Mouse (Mus musculus) lung, adult 2 months (tissue): Measurements from ENCODE around the gene Hs6st2.

Experiments
- CTCF ChIP-seq: fragments of 200-500 bp; IDR thresholded peaks from 2 replicates; pipeline ENCODE4 v1.5.1; 2011; ENCODE audit warnings: mild to moderate bottlenecking, low read length, control low read depth; ENCODE audit not compliant: insufficient read depth
- POLR2A ChIP-seq: fragments of 200-500 bp; IDR thresholded peaks from 2 replicates; pipeline ENCODE4 v1.6.1; 2011; ENCODE audit warnings: low read depth, mild to moderate bottlenecking, control low read depth, low read length, borderline replicate concordance; ENCODE audit errors: extremely low read depth

GRCm38 (mm10) chrX:51461413-51461812 is 220.2 kb downstream of the Hs6st2 start:
- TF ChIP-seq CTCF (no peak), POLR2A (no peak)
